Mouse (Mus musculus) right cerebral cortex, postnatal 4 days (tissue): Measurements from ENCODE around the gene Dclre1a.

Source experiments
- DNase-seq: peaks from one replicate; pipeline ENCODE4 v3.0.0-alpha.2; 2022

The Dclre1a gene

DNA sequence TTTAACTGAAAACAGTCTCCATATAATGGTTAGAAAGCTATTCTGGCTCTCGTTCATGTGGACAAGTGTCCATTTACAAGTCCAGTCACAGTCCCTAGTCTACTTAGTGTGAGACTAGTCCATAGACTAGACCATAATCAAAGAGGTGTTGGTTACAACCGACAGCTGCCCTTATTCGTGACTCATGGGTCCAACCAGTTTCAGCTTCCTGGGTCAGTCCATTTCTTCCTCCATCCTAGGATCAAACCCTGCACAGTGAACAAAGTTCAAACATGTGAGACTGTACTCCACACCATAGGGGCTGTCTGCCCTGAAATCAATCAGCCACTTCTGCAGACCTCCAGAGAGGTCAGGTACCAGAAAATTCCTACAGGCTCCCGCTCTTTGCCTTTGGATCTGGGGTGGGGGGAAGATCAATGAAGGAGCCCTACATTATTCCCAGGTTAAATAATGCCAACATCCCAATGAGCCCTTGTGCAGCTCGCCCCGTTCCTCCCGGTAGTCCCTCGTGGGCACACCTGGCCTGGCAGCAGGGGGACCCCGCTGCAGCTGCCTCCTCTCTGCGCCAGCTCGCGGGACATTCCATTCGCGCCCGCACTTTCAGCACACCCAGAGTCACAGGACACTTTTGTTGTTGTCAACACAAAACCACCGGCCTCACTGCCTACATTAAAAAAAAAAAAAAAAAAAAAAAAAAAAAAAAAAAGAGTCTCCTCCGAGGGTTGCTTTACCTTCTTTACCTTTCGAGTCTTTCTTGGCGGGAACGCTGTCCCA, at the start of gene Dclre1a:
Gene Dclre1a (minus strand): TSS at position 767 of the 774 bp plus-strand sequence.
- DNase-seq, result peak; percentile 63

DNA sequence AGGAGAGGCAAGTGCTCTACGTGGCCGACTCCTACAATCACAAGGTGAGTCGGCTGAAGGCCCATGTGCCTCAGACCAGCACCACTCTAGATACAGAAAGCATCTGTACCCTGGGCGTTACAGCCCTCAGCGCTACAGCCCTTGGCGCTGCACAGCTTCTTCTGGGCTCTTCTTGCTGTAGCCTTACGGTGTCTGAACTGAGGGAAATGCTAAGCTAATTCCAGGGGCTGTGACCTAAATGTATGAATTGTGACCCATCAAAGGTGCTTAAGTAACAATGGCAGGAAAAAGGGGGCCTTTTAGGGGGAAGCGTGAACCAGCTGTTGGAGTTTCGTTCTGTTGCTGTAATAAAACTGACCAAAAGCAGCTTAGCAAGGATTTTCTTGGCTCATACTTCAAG, 44.5 kb upstream of the Dclre1a start:
- DNase-seq, result no peak

DNA sequence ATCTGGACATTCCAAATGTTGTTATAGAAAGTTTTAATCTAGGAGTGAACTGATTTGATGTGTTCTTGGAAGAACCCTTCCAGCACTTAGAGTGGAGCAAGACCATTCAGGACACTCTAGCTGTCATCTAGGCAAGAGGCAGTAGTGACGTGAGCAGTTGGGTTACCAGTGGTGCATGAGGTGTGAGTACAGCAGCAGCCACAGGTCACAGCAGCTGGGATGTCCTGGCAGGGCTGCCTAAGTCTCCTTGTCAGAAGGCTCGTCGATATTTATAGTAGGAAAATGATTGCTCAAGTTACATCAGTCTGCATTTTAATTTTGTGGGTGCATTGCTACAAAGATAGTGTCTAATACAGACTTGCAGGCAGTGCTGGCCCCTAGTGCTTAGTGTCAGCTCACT, 42.2 kb upstream of the Dclre1a start:
- DNase-seq, result no peak

DNA sequence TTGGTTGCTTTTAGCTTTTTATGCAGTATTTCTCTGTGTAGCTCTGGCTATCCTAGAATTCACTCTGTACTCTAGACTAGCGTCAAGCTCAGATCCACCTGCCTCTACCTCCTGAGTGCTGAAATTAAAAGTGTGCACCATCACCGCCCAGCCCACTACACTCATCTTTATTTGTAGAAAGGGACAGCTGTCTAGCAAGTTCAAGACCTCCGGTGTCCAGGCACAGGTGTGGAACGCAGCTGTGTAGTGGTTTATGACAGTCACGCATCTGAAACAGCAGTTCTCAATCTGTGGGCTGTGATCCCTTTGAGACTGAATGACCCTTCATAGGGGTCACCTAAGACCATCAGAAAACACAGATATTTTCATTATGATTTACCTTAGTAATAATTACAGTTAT, 41.4 kb upstream of the Dclre1a start:
- DNase-seq, result no peak

DNA sequence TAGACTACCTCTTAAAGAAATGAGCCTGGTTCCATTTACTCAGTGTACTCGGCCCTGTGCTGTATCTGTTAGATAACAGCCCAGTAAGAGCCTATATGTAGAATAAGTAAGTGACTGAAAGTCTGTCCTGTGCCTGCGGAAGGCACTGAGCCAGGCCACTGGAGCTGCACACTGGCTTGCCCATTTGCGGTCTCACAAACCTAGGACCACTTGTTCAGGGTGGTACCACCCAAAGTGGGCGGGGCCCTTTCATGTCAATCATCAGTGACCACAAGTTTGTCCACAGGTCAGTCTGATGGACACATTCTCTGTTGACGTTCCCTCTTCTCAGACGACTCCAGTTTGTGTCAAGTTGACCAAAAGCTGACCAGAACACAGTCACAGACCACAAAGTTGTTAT, 41.0 kb upstream of the Dclre1a start:
- DNase-seq, result no peak

DNA sequence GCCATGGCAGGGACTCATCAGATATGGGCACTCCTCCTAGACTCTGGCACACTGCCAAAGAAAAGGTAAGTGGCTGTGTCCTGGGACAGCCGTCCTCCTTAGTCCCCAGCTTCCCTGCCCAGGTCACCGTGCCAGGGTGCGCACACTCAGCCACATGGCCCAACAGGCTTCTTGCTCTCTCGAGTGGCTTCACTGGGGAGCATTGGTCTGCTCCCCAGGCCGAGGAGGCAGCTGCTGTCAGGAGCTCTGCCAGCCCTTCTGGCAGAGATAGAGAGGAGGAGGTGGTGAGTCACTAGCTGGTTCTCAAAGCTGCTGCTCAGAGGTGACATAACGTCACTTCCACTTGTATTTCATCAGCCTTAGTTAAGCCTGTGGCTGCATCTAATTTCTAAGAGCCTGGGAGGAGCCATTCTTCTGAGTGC, 40.2 kb upstream of the Dclre1a start:
- DNase-seq, result no peak

DNA sequence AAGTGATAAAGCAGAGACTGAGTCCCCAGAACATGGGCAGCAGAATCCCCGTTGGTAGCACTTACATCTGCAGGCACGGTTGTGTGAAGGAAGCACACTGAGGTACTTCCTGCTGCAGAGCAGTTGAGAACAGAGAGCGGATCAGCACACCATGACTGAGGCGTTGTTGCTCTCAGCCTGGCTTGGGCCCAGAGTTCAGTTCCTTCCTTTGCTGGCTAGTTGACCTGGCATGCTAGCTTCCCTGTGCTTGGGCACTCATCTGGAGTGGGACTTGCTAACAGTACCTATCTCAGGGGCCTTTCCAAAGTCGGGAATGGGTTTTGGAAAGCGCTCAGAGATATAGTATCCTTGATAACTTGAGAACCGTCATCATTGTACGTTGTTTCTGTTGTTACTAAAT, 38.3 kb upstream of the Dclre1a start:
- no peak for DNase-seq

DNA sequence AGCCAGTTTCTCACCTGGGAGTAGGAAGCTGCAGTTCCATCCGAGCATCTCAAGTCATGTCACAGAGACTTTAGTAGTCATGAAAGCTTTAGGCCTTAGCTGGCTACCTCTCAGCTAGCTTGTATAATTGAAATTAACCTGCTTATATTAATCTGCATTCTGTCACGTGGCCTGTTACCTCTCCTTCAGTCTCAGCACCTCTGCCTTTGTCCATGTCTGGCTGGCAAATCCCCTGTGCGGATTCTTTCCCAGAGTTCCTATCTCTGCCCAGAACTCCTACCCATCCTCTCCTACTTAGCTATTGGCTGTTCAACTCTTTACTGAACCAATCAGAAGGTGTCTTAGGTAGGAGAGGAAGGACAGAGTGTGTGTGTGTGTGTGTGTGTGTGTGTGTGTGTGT, 36.3 kb upstream of the Dclre1a start:
- no peak for DNase-seq

DNA sequence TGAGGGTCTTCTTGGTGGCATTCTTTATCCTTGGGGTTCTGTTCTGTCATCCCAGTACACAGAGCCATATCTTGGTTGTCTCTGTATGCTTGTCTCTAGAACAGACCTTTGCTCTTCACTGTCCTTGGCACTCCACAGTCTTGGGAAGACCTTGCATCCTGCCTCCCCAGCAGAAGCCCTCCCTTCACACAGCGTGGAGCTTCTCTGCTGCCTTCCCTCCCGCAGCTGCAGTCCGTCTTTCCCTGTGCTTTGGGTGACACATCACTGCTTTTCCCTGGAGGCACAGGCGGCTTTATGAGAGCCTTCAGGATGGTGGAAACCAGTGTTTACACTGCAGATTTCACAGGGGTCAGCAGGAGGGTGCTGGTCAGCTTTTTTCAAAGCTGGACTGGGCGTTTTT, 35.8 kb upstream of the Dclre1a start:
- no peak for DNase-seq

DNA sequence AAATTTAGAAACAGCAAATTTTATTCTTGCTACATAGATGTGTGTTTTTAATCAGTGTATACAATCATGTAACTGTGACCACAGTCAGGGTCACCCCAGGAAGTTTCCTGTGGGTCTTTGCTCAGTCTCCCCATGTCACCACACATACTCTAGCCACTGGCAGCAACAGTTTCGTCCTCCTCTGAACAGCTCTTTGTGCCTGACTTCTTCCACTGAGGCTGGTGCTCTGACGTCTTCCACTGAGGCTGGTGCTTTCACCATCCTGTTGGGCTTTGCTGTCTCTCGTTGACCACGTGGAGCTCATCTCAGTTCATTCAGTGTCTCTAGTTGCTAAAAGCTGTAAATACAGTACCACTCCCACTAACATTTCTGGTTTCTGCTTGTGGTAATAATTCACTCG, 34.0 kb upstream of the Dclre1a start:
- no peak for DNase-seq

DNA sequence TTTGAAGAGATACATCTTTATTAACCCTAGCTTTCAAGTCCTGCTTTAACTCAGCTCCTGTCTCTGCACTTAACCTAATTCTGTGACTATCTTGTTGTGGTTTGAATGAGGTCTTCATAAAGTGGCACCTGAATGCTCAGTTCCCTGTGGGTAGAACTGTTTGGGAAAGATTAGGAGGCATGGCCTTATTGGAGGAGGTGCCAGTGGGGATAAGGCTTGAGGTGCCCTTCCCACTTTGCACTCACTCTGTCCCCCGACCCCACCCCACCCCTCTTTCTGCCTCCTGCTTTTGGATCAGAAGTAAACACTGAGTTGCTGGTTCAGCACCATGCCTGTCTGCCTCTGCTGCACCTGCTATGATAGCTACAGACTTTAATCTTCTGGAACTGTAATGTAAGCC, 29.8 kb upstream of the Dclre1a start:
- DNase-seq, result no peak

DNA sequence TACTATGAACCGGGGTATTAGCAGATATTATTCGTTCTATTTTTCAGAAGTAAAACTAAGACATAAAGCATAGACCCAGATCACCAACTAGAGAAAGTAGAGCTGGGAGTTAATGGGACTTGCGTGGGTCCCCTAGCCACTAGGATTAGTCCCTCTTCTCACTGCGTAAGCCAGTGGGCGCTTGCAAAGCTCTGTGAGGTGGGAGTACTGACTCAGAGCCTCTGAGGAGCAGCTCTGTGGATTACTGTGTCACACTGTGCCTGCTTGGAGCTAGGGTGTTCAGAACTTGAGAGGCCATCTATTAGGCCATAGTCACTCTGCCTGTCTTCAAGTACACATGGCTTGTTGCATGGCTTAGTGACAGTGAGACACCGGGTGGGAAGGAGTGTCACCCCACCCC, 25.2 kb upstream of the Dclre1a start:
- DNase-seq, result no peak

DNA sequence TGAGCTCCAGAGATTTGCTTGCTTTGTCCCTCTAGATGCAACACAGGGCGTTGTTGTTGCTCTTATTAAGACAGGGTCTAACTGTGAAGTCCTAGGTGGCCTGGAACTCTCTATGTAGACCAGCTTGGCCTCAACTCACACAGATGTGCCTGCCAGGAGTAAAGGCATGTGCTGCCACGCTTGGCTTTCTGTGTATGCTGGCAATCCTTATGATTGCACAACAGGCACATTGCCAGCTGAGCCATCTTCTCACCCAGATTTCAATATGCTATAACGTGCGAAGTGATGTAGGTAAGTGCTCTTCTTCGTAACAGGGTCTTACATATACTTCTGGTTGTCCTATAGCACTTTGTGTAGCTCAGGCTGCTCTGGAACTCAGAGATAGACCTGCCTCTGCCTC, 23.9 kb upstream of the Dclre1a start:
- no peak for DNase-seq

DNA sequence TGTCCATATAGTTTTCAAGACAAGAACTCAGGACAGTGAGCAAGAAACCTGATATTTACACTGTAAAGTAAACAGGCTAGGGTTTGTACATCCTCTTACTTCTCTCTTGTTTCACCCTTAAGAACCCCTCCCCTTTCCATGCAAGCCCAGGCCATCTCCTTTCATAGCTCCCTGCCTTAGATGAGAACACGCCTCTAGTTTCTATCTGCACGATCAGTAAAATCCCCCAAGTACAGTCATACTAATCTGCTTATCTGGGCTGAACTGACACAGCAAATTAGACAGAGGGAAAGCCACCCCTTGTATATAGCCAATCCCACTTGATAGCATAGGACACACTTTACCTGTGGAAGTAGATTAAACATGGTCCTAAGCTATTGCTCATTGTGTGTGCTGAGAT, 23.2 kb upstream of the Dclre1a start:
- no peak for DNase-seq

DNA sequence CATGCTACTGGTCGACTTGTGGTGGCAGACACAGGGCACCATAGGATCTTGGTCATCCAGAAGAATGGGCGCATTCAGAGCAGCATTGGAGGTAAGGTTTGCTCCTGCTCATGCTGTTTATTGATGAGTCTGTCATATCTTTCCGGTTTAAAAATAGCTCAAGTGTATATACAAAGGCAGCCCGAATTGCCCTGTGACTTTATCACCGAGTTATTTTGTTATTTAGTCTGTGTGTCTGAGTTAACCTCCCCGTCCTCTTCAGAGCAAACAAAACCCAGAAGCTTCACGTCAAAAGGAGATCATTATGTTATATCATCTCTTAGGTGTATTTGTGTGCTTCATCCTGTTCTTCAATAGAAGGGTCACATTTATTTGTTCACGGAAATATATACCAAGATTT, 22.8 kb upstream of the Dclre1a start:
- DNase-seq, result no peak

DNA sequence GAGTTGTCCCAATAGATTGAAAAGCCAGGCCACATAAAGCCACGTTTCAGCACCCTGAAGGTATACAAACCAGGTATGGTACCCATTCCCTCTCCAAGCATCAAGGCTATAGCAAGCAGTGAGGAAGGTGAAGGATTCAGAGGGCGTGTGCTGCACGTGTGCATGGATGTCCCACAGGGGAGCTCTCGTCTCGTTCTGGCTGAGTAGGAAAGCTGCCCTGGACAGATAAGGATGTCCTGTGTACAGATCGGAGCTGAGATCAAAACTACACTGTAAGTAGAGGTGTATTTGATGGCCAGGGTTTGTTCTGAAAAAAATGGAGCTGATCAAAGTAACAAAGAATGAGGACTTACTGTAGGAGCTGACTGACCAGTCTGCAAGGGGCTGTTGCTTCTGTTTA, 18.9 kb upstream of the Dclre1a start:
- DNase-seq, result no peak

DNA sequence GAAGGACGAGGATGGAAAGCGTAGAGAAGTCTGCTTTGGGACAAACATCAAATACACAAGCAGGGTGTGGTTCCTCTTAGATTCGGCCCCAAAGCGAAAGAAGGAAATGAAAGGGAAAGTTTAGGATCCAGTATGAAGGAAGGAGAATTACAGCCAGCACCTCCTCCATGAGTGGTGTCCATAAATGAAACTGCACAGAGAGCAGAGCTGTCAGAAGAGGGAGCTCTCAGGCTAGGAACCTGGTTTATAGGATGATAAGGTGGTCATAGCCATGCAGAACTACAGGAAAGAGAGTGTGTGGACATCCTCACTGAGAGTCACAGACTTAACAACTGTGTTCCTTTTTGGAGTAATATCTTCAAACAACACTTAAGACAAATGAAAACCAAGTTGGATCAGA, 18.0 kb upstream of the Dclre1a start:
- DNase-seq, result peak; percentile 15

DNA sequence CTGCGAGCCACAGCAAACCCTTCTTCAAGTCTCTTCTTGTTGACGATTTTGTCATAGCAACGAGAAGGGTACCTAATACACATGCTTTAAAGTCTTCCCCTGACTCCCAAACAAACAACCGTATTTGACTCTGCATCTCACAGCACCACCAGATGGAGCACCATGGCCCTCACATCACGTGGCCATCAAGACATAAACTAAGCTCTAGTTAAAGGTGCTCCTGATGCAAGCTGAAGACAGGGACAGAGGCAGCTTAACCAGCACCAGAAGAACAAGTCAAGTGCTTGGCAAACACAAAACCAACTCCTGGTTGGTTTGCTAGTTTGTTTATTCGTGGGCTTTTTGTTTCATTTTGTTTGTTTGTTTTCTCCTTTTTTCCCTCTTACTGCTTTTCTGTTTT, 17.3 kb upstream of the Dclre1a start:
- no peak for DNase-seq

DNA sequence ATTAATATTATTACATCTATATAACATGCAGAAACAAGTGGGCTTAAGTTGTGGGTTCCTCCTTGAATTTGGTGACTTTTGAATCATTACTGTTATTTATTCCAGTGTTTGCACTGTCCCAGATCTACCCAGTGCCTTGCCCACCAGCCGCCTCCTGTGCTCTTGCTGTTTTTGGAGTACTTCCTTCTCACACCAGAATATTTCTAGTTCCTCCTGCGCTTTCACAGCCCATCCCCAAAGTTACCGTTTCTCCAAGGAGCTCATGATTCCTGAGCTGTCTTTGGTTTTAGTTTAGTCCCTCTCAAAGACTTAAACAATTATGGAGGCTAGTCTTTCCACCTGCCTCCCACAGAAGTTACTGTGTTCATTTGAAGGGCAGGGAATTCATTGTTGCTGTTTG, 15.4 kb upstream of the Dclre1a start:
- no peak for DNase-seq

DNA sequence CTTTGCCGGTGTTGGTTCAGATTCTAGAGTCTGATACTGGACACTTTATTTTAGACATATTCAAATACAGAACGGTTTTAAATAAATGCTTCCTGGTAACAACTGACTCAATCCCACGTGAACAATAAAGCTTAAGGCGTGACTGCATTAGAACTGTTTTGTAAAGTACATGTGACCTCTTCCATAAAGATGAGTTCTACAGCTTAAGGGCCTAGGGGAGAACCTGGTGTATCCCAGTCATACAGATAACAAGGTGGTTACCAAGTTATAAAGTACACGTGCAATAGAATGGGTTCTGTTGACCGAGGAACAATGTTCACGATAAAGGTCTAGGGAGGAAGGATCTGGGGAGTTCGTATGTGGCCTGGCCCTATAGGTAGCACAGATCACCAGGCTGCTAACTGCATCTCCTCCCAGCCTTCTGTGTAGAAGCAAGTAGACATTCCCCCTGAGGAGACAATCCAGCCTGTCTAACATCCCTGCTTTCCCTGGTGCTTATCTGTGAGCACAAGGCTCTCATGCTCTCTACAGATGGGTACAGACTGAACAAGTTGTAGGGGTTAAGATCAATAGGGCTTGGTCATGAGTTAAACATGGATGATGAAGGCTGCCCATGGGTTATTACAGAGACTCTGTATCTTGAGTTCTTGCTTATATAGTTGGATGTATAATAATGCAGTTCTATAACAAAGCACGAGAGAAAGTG, 14.6 kb upstream of the Dclre1a start:
- no peak for DNase-seq

DNA sequence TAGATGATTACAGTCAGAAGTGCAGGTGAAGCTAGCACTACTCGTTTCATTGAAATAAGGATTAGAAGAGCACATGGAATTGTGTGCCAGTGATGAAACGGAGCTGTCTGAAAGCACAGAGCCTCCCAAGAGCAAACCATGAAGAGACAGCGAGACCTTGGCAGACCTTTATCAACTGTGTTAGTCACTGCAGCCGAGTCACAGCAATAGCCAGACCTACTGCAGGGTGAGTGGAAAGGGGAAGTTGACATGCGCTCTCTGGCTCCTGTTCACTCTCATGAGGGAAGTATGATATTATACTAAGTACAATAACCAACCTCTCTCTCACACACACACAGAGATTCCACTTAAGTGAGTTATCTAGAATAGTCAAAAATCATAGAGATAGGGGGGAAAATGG, 8.0 kb upstream of the Dclre1a start:
- DNase-seq, result no peak

DNA sequence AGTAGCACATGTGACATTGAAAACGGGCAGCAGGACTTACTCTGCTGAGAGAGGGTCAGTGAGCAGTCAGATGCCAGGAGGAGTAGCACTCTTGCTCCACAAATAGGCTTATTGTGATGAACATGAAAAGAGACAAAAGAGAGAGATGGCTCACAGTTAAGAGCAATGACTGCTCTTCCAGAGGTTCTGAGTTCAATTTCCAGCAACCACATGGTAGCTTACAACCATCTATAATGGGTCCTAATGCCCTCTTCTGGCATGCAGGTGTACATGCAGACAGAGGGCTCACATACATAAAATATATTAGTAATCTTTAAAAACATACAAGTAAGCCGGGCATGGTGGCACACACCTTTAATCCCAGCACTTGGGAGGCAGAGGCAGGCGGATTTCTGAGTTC, 5.2 kb upstream of the Dclre1a start:
- no peak for DNase-seq

DNA sequence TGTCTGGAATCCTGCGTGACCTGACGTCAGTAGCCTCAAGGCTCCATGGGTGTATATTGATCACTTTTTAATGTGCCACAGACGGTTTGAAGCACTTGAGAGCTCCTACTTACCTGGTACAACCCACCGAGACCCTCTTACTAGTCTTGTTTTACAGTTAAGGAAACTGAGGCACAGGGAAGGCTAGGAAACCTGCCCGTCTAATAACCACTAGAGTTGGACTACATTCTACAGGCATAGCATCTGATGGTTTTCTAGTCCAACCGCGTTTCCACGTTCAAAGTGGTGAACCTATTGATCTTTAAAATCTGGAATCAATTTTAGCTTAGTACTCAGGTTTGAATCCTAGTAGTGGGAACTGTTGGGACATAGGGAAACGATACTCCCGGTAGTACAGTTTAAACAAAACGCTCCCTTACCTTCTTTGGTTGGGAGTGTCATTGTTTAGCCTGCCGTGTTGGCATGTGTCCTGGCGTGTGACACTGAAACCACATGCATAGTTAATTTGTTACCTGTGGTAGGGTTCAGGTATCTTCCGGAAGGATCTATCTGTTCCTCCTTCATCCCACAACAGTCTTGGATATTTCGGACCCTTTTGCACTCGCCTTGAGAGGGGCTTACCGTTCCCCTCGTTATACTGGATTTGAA, 1.1 kb upstream of the Dclre1a start:
- no peak for DNase-seq
